Mouse (Mus musculus) neural tube, embryonic 14.5 days (tissue): ENCODE data around the gene Rabep2. TPM values are rescaled to one million over a fixed set of nuclear protein-coding genes. Genes with fewer than 3 reads are reported as not detected.

Experiments
- ATAC-seq: fragments of 200-750 bp; cut with Nextera tagmentation; 2 replicates; pipeline ENCODE4 v1.8.0; 2017; ENCODE audit warnings: low read depth, mild to moderate bottlenecking, moderate TSS enrichment, moderate library complexity
- H3K27ac ChIP-seq: fragments of 300-500 bp; sonication (generic); 2 replicates; pipeline ENCODE4 v1.5.1; 2014; ENCODE audit warnings: low read depth, mild to moderate bottlenecking, control low read depth, low read length, moderate library complexity, mixed read lengths
- H3K27me3 ChIP-seq: fragments of 300-500 bp; sonication (generic); 2 replicates; pipeline ENCODE4 v1.6.1; 2014; ENCODE audit warnings: low read length; ENCODE audit not compliant: control insufficient read depth, insufficient read depth
- H3K36me3 ChIP-seq: fragments of 300-500 bp; sonication (generic); 2 replicates; pipeline ENCODE4 v1.6.1; 2014; ENCODE audit warnings: low read length, mixed read lengths; ENCODE audit not compliant: control insufficient read depth, insufficient read depth
- H3K4me1 ChIP-seq: fragments of 300-500 bp; sonication (generic); 2 replicates; pipeline ENCODE4 v1.6.1; 2014; ENCODE audit warnings: low read length; ENCODE audit not compliant: control insufficient read depth, insufficient read depth
- H3K4me2 ChIP-seq: fragments of 300-500 bp; sonication (generic); 2 replicates; pipeline ENCODE4 v1.6.1; 2014; ENCODE audit warnings: mild to moderate bottlenecking, low read depth, low read length, control low read depth
- H3K4me3 ChIP-seq: fragments of 300-500 bp; sonication (generic); 2 replicates; pipeline ENCODE4 v1.5.1; 2014; ENCODE audit warnings: low read depth, low read length, control low read depth, mixed read lengths
- H3K9ac ChIP-seq: fragments of 300-500 bp; sonication (generic); replicated peaks from 2 replicates; pipeline ENCODE4 v1.6.1; 2014; ENCODE audit warnings: low read depth, mild to moderate bottlenecking, control low read depth, low read length, mixed read lengths
- H3K9me3 ChIP-seq: fragments of 300-500 bp; sonication (generic); 2 replicates; pipeline ENCODE4 v1.6.1; 2016; ENCODE audit warnings: low read length; ENCODE audit not compliant: control insufficient read depth
- WGBS: fragments of 180-500 bp; shearing (Covaris S2); extraction: QIAGEN DNeasy Blood & Tissue Kit; methylation state at CpG from one replicate; pipeline ENCODE4 v1.1.7; 2014; 5-methylcytosine and 5-hydroxymethylcytosine counted together
- polyA plus RNA-seq: library from polyadenylated mRNA; unstranded; fragments of >200 nt; fragmentation: Nextera tagmentation; extraction: Ambion mirVana; gene quantifications from 2 replicates; pipeline ENCODE4 v1.2.1, GENCODE M21; 2014

The Rabep2 gene
- polyA plus RNA-seq, 1 experiment from 2014 or later = 19.8 TPM

GRCm38 (mm10) chr7:126472306-126472705, 43.7 kb downstream of the Rabep2 start:
- no peak for ATAC-seq
- no peaks in the 10 kb centered on the region for H3K9me3 ChIP-seq
- H3K4me1 ChIP-seq = peaks cover 16% of the 10 kb centered on the region
- WGBS = 88% methylated on average over 13 of the region's 13 CpGs
- no peak overlapping the region for H3K4me3 ChIP-seq
- H3K9ac ChIP-seq = no peak overlapping the region
- H3K27me3 ChIP-seq = no peaks in the 10 kb centered on the region
- H3K36me3 ChIP-seq = peaks cover 35% of the 10 kb centered on the region
- H3K4me2 ChIP-seq = no peak overlapping the region
- H3K27ac ChIP-seq = no peak overlapping the region

- no peak overlapping the region for H3K4me3 ChIP-seq
- 94% methylated on average over 16 of the region's 16 CpGs for WGBS
- H3K36me3 ChIP-seq = peaks cover 30% of the 10 kb centered on the region
- H3K27me3 ChIP-seq = no peaks in the 10 kb centered on the region
- H3K27ac ChIP-seq = no peak overlapping the region
- no peak overlapping the region for H3K9ac ChIP-seq
- no peaks in the 10 kb centered on the region for H3K9me3 ChIP-seq
- peaks cover 16% of the 10 kb centered on the region for H3K4me1 ChIP-seq
- H3K4me2 ChIP-seq = no peak overlapping the region
- ATAC-seq = no peak
These were observed 44.2 kb downstream of the Rabep2 start for GRCm38 (mm10) chr7:126472713-126473112.

- H3K4me3 ChIP-seq = peak overlapping the region; percentile 83; the same call in 1 of the 2 replicates
These were observed 45.0 kb downstream of the Rabep2 start for GRCm38 (mm10) chr7:126473470-126474086.

GRCm38 (mm10) chr7:126474486-126474955, 46.0 kb downstream of the Rabep2 start:
- H3K4me3 ChIP-seq = peak overlapping the region; percentile 83
- H3K9ac ChIP-seq = peak overlapping the region; percentile 96
- ATAC-seq = peak; percentile 21
- no peaks in the 10 kb centered on the region for H3K27me3 ChIP-seq
- H3K4me2 ChIP-seq = peak overlapping the region; percentile 87
- WGBS = 2% methylated on average over 27 of the region's 27 CpGs
- peak overlapping the region; percentile 91 for H3K27ac ChIP-seq
- peaks cover 18% of the 10 kb centered on the region for H3K36me3 ChIP-seq
- H3K9me3 ChIP-seq = no peaks in the 10 kb centered on the region
- peaks cover 16% of the 10 kb centered on the region for H3K4me1 ChIP-seq

More at GRCm38 (mm10) chr7:126473470-126474086, 45.0 kb downstream of the Rabep2 start:
- Histone ChIP-seq H3K9ac (peak overlapping the region; percentile 96; the same call in 1 of the 2 replicates), H3K36me3 (peaks cover 24% of the 10 kb centered on the region), H3K4me1 (peaks cover 16% of the 10 kb centered on the region), H3K9me3 (no peaks in the 10 kb centered on the region), H3K27me3 (no peaks in the 10 kb centered on the region), H3K27ac (no peak overlapping the region), H3K4me2 (peak overlapping the region; percentile 87)
- ATAC-seq = no peak
- WGBS = 87% methylated on average over 9 of the region's 9 CpGs

GRCm38 (mm10) chr7:126474993-126475581, 46.5 kb downstream of the Rabep2 start, which contains the start of gene Sh2b1:
TSS of gene Sh2b1 (minus strand) at chr7:126475424.
- H3K9ac ChIP-seq = peak within 1 kb of the TSS; percentile 96
- H3K4me3 ChIP-seq = peak within 1 kb of the TSS; percentile 83
- H3K4me2 ChIP-seq = peak within 1 kb of the TSS; percentile 87
- H3K27ac ChIP-seq = peak within 1 kb of the TSS; percentile 91
- no peaks in the 10 kb centered on the region for H3K27me3 ChIP-seq
- peaks cover 16% of the 10 kb centered on the region for H3K4me1 ChIP-seq
- H3K9me3 ChIP-seq = no peaks in the 10 kb centered on the region
- peaks cover 18% of the 10 kb centered on the region for H3K36me3 ChIP-seq
- peak; percentile 93 for ATAC-seq
- under 1% methylated on average over 53 of the region's 53 CpGs for WGBS

GRCm38 (mm10) chr7:126481699-126482098, 53.1 kb downstream of the Rabep2 start:
- no peak overlapping the region for H3K27ac ChIP-seq
- H3K9me3 ChIP-seq = no peaks in the 10 kb centered on the region
- H3K36me3 ChIP-seq = no peaks in the 10 kb centered on the region
- no peak overlapping the region for H3K9ac ChIP-seq
- no peak overlapping the region for H3K4me2 ChIP-seq
- H3K27me3 ChIP-seq = no peaks in the 10 kb centered on the region
- no peaks in the 10 kb centered on the region for H3K4me1 ChIP-seq
- 25% methylated on average over 5 of the region's 5 CpGs for WGBS
- no peak overlapping the region for H3K4me3 ChIP-seq
- ATAC-seq = no peak

GRCm38 (mm10) chr7:126482392-126482871, 53.9 kb downstream of the Rabep2 start:
- peak; percentile 57 for ATAC-seq
- Histone ChIP-seq H3K4me3 (peak overlapping the region; percentile 24), H3K27me3 (no peaks in the 10 kb centered on the region), H3K9ac (peak overlapping the region; percentile 39), H3K27ac (peak overlapping the region; percentile 52; the same call in 1 of the 2 replicates), H3K9me3 (no peaks in the 10 kb centered on the region), H3K36me3 (no peaks in the 10 kb centered on the region), H3K4me1 (no peaks in the 10 kb centered on the region), H3K4me2 (peak overlapping the region; percentile 55)
- under 1% methylated on average over 23 of the region's 23 CpGs for WGBS

GRCm38 (mm10) chr7:126487052-126487483, 58.5 kb downstream of the Rabep2 start, which contains the start of gene Tufm:
TSS of gene Tufm (plus strand) at chr7:126487361.
- Histone ChIP-seq H3K9me3 (no peaks in the 10 kb centered on the region), H3K27me3 (no peaks in the 10 kb centered on the region), H3K36me3 (peaks cover 14% of the 10 kb centered on the region), H3K4me1 (peaks cover 7% of the 10 kb centered on the region), H3K9ac (peak within 1 kb of the TSS; percentile 55), H3K4me2 (peak within 1 kb of the TSS; percentile 88), H3K27ac (peak within 1 kb of the TSS; percentile 76), H3K4me3 (peak within 1 kb of the TSS; percentile 58)
- ATAC-seq = peak; percentile 94
- under 1% methylated on average over 31 of the region's 32 CpGs for WGBS
